Mouse (Mus musculus): ENCODE results near the gene Zzef1.

Gene Zzef1

GRCm38 (mm10) chr11:72957318-72957717 is 161.3 kb downstream of the Zzef1 start:
- no peak for DNase-seq (ENCODE audit: low read depth)

GRCm38 (mm10) chr11:72959924-72960679 is 164.1 kb downstream of the Zzef1 start:
- no peak for DNase-seq (ENCODE audit: low read depth)

GRCm38 (mm10) chr11:72960723-72961071 is 164.7 kb downstream of the Zzef1 start:
- no peak for DNase-seq (ENCODE audit: low read depth)

- no peak for DNase-seq (ENCODE audit: low read depth)
These were observed 165.3 kb downstream of the Zzef1 start, which contains the start of gene Atp2a3 for GRCm38 (mm10) chr11:72961072-72961980. Gene Atp2a3, plus strand, starts transcription at chr11:72961169.

- no peak for DNase-seq (ENCODE audit: low read depth)
These were observed 166.4 kb downstream of the Zzef1 start for GRCm38 (mm10) chr11:72962378-72962777.

GRCm38 (mm10) chr11:72963058-72963788 is 167.2 kb downstream of the Zzef1 start:
- DNase-seq (ENCODE audit: low read depth), result no peak

GRCm38 (mm10) chr11:72963789-72964294 is 167.8 kb downstream of the Zzef1 start:
- no peak for DNase-seq (ENCODE audit: low read depth)

GRCm38 (mm10) chr11:72974995-72975503 is 179.0 kb downstream of the Zzef1 start:
- DNase-seq (ENCODE audit: low read depth), result no peak

Measured in fibroblast of lung, adult 2 months (primary cell).